8 mouse cellular contexts compared by ENCODE assay signal in genomic region chr7:84594917-84595303, GRCm38 (mm10). TPM values are rescaled to one million over a fixed set of nuclear protein-coding genes. Genes with fewer than 3 reads are reported as not detected.
DNase-seq lines count a peak whose midpoint lies in the region; ATAC-seq and TF ChIP-seq lines count a peak whose summit lies in the region.

No protein-coding gene starts in this region.

- DNase-seq in forebrain, embryonic 11.5 days (ENCODE audit: low spot score): no peak
- DNase-seq in forebrain, embryonic 14.5 days (ENCODE audit: low spot score): no peak
- DNase-seq in midbrain, embryonic 10.5 days (ENCODE audit: low spot score): no peak
- DNase-seq in limb, embryonic 14.5 days (ENCODE audit: low spot score): no peak
- no peak for DNase-seq in heart, embryonic 10.5 days (ENCODE audit: low spot score)
- no peak for DNase-seq in layer of hippocampus, adult 9-11 months

- H3K4me2 ChIP-seq in forebrain, embryonic 11.5 days (ENCODE audit: low read depth, low read length, severe bottlenecking): no peak overlapping the region
- H3K4me2 ChIP-seq in forebrain, embryonic 14.5 days (ENCODE audit: low read length): no peak overlapping the region
- no peak overlapping the region for H3K4me2 ChIP-seq in midbrain, embryonic 12.5 days (replicated peaks)
- no peak overlapping the region for H3K4me2 ChIP-seq in limb, embryonic 14.5 days (replicated peaks; ENCODE audit: low read depth, low read length, severe bottlenecking)
- no peak overlapping the region for H3K4me2 ChIP-seq in neural tube, embryonic 13.5 days

- no peak for TF ChIP-seq POLR2A in limb, embryonic 14.5 days (IDR thresholded peaks at IDR 0.05; ENCODE audit: borderline replicate concordance, extremely low read depth, insufficient read depth, insufficient read length)

- peak; percentile 49 for ATAC-seq in forebrain, embryonic 11.5 days (replicated peaks; ENCODE audit: low FRiP score)
- ATAC-seq in forebrain, embryonic 14.5 days: no peak; the same call in 1 of the 2 replicates
- ATAC-seq in midbrain, embryonic 12.5 days (ENCODE audit: low FRiP score, low read depth): peak; percentile 13; the same call in 1 of the 2 replicates
- ATAC-seq in limb, embryonic 14.5 days (ENCODE audit: low FRiP score, low read depth): 0 out of 2 replicates have a peak, but pooled peaks have one; percentile 24
- ATAC-seq in neural tube, embryonic 13.5 days (ENCODE audit: low read depth): 0 out of 2 replicates have a peak, but pooled peaks have one; percentile 40

- H3K4me1 ChIP-seq in forebrain, embryonic 11.5 days (replicated peaks; ENCODE audit: control insufficient read depth, insufficient read depth, low read length): no peaks in the 10 kb centered on the region
- H3K4me1 ChIP-seq in forebrain, embryonic 14.5 days (ENCODE audit: control insufficient read depth, insufficient read depth, low read length): no peaks in the 10 kb centered on the region
- no peaks in the 10 kb centered on the region for H3K4me1 ChIP-seq in midbrain, embryonic 12.5 days
- H3K4me1 ChIP-seq in midbrain, embryonic 10.5 days: no peaks in the 10 kb centered on the region
- H3K4me1 ChIP-seq in limb, embryonic 14.5 days (ENCODE audit: control insufficient read depth, insufficient read depth, low read length): 0 out of 2 replicates have a peak, but pooled peaks cover 2% of the 10 kb centered on the region
- H3K4me1 ChIP-seq in neural tube, embryonic 13.5 days (replicated peaks): 0 out of 2 replicates have a peak, but pooled peaks cover 3% of the 10 kb centered on the region
- no peaks in the 10 kb centered on the region for H3K4me1 ChIP-seq in heart, embryonic 10.5 days

- no peak overlapping the region for H3K9ac ChIP-seq in forebrain, embryonic 11.5 days (ENCODE audit: low read length)
- H3K9ac ChIP-seq in forebrain, embryonic 14.5 days (ENCODE audit: low read length): no peak overlapping the region
- no peak overlapping the region for H3K9ac ChIP-seq in midbrain, embryonic 12.5 days (replicated peaks)
- H3K9ac ChIP-seq in limb, embryonic 14.5 days (ENCODE audit: low read depth, low read length, severe bottlenecking): no peak overlapping the region
- no peak overlapping the region for H3K9ac ChIP-seq in neural tube, embryonic 13.5 days

- no peak overlapping the region for H3K27ac ChIP-seq in forebrain, embryonic 11.5 days (ENCODE audit: low read depth, low read length)
- H3K27ac ChIP-seq in forebrain, embryonic 14.5 days (ENCODE audit: low read depth, low read length): no peak overlapping the region
- no peak overlapping the region for H3K27ac ChIP-seq in midbrain, embryonic 12.5 days (replicated peaks)
- H3K27ac ChIP-seq in midbrain, embryonic 10.5 days (replicated peaks): no peak overlapping the region
- H3K27ac ChIP-seq in limb, embryonic 14.5 days (replicated peaks; ENCODE audit: low read depth, low read length): no peak overlapping the region
- no peak overlapping the region for H3K27ac ChIP-seq in neural tube, embryonic 13.5 days (replicated peaks)
- H3K27ac ChIP-seq in heart, embryonic 10.5 days: no peak overlapping the region

- no peaks in the 10 kb centered on the region for H3K9me3 ChIP-seq in forebrain, embryonic 11.5 days (ENCODE audit: control insufficient read depth, low read length)
- no peaks in the 10 kb centered on the region for H3K9me3 ChIP-seq in forebrain, embryonic 14.5 days (replicated peaks; ENCODE audit: control insufficient read depth, low read length)
- H3K9me3 ChIP-seq in midbrain, embryonic 12.5 days: no peaks in the 10 kb centered on the region
- H3K9me3 ChIP-seq in midbrain, embryonic 10.5 days (replicated peaks): no peaks in the 10 kb centered on the region
- H3K9me3 ChIP-seq in limb, embryonic 14.5 days (ENCODE audit: control insufficient read depth, low read length): no peaks in the 10 kb centered on the region
- no peaks in the 10 kb centered on the region for H3K9me3 ChIP-seq in neural tube, embryonic 13.5 days
- H3K9me3 ChIP-seq in heart, embryonic 10.5 days: no peaks in the 10 kb centered on the region

- H3K36me3 ChIP-seq in forebrain, embryonic 11.5 days (ENCODE audit: control insufficient read depth, insufficient read depth, low read length): no peaks in the 10 kb centered on the region
- no peaks in the 10 kb centered on the region for H3K36me3 ChIP-seq in forebrain, embryonic 14.5 days (ENCODE audit: control insufficient read depth, insufficient read depth, low read length)
- H3K36me3 ChIP-seq in midbrain, embryonic 12.5 days: no peaks in the 10 kb centered on the region
- no peaks in the 10 kb centered on the region for H3K36me3 ChIP-seq in midbrain, embryonic 10.5 days
- no peaks in the 10 kb centered on the region for H3K36me3 ChIP-seq in limb, embryonic 14.5 days (ENCODE audit: control insufficient read depth, insufficient read depth, low read length)
- no peaks in the 10 kb centered on the region for H3K36me3 ChIP-seq in neural tube, embryonic 13.5 days
- H3K36me3 ChIP-seq in heart, embryonic 10.5 days: no peaks in the 10 kb centered on the region

- no peak overlapping the region for H3K4me3 ChIP-seq in forebrain, embryonic 11.5 days (ENCODE audit: low read depth, low read length)
- H3K4me3 ChIP-seq in forebrain, embryonic 14.5 days (ENCODE audit: low read depth, low read length): no peak overlapping the region
- H3K4me3 ChIP-seq in midbrain, embryonic 12.5 days: no peak overlapping the region
- no peak overlapping the region for H3K4me3 ChIP-seq in midbrain, embryonic 10.5 days
- H3K4me3 ChIP-seq in limb, embryonic 14.5 days (replicated peaks; ENCODE audit: low read length): no peak overlapping the region
- no peak overlapping the region for H3K4me3 ChIP-seq in neural tube, embryonic 13.5 days
- H3K4me3 ChIP-seq in heart, embryonic 10.5 days: no peak overlapping the region

- no peaks in the 10 kb centered on the region for H3K27me3 ChIP-seq in forebrain, embryonic 11.5 days (ENCODE audit: control insufficient read depth, insufficient read depth, low read length)
- no peaks in the 10 kb centered on the region for H3K27me3 ChIP-seq in forebrain, embryonic 14.5 days (replicated peaks; ENCODE audit: control insufficient read depth, insufficient read depth, low read length)
- no peaks in the 10 kb centered on the region for H3K27me3 ChIP-seq in midbrain, embryonic 12.5 days
- H3K27me3 ChIP-seq in midbrain, embryonic 10.5 days (ENCODE audit: low read depth, poor library complexity, severe bottlenecking): no peaks in the 10 kb centered on the region
- H3K27me3 ChIP-seq in limb, embryonic 14.5 days (ENCODE audit: control insufficient read depth, insufficient read depth, low read length): no peaks in the 10 kb centered on the region
- H3K27me3 ChIP-seq in neural tube, embryonic 13.5 days: no peaks in the 10 kb centered on the region
- H3K27me3 ChIP-seq in heart, embryonic 10.5 days (ENCODE audit: insufficient read depth, poor library complexity, severe bottlenecking): no peaks in the 10 kb centered on the region

RNA-seq across cellular contexts. Expression of gene Fah, which starts 11.6 kb away (rescaled TPM):
- 2.6 TPM in 2 replicates for polyA plus RNA-seq in forebrain, embryonic 11.5 days (2014; fragmentation: Nextera tagmentation; extraction: Ambion mirVana)
- 6.3 and 7.2 TPM in 2 replicates for polyA plus RNA-seq in forebrain, embryonic 14.5 days (2014; fragmentation: Nextera tagmentation; extraction: Ambion mirVana)
- 5.3 TPM in 2 replicates for polyA plus RNA-seq in midbrain, embryonic 12.5 days (2016; fragmentation: Nextera tagmentation; extraction: Ambion mirVana)
- 3.8 and 4.8 TPM in 2 replicates for polyA plus RNA-seq in midbrain, embryonic 10.5 days (2016; fragmentation: Nextera tagmentation; extraction: Ambion mirVana)
- polyA plus RNA-seq in limb, embryonic 14.5 days (2012; rRNA removed): 7.2 and 7.4 TPM in 2 replicates
- polyA plus RNA-seq in limb, embryonic 14.5 days (2014; fragmentation: Nextera tagmentation; extraction: Ambion mirVana): 4.3 and 5.0 TPM in 2 replicates
- polyA plus RNA-seq in neural tube, embryonic 13.5 days (2015; fragmentation: Nextera tagmentation; extraction: Ambion mirVana): 5.4 and 7.2 TPM in 2 replicates
- 9.9 and 14.7 TPM in 2 replicates for polyA plus RNA-seq in heart, embryonic 10.5 days (2016; fragmentation: Nextera tagmentation; extraction: Ambion mirVana)
